Mouse (Mus musculus): ENCODE measurements around the gene Olfr777. TPM values are rescaled to one million over a fixed set of nuclear protein-coding genes. Genes with fewer than 3 reads are reported as not detected.

The Olfr777 gene
- polyA plus RNA-seq, 1 experiment from 2014 or later = not detected

Other genes starting within 250 kb of the Olfr777 start
- gene Olfr764-ps1, start 231.6 kb downstream of the Olfr777 start, polyA plus RNA-seq (2014; fragmentation: Nextera tagmentation; extraction: Ambion mirVana) = not detected in 2 replicates
- gene Olfr765, start 221.5 kb downstream of the Olfr777 start, polyA plus RNA-seq (2014; fragmentation: Nextera tagmentation; extraction: Ambion mirVana) = not detected in 2 replicates
- gene Olfr766-ps1, start 202.5 kb downstream of the Olfr777 start, polyA plus RNA-seq (2014; fragmentation: Nextera tagmentation; extraction: Ambion mirVana) = not detected in 2 replicates
- gene Olfr767, start 188.6 kb downstream of the Olfr777 start, polyA plus RNA-seq (2014; fragmentation: Nextera tagmentation; extraction: Ambion mirVana) = not detected in 2 replicates
- not detected in 2 replicates for gene Olfr768, start 172.1 kb downstream of the Olfr777 start, polyA plus RNA-seq (2014; fragmentation: Nextera tagmentation; extraction: Ambion mirVana)
- gene Olfr769, start 153.6 kb downstream of the Olfr777 start, polyA plus RNA-seq (2014; fragmentation: Nextera tagmentation; extraction: Ambion mirVana) = 0.04 and 0.12 TPM in 2 replicates
- gene Olfr770, start 132.5 kb downstream of the Olfr777 start, polyA plus RNA-seq (2014; fragmentation: Nextera tagmentation; extraction: Ambion mirVana) = not detected in 2 replicates
- not detected in 2 replicates for gene Olfr771, start 106.7 kb downstream of the Olfr777 start, polyA plus RNA-seq (2014; fragmentation: Nextera tagmentation; extraction: Ambion mirVana)
- not detected in 2 replicates for gene Olfr772, start 93.6 kb downstream of the Olfr777 start, polyA plus RNA-seq (2014; fragmentation: Nextera tagmentation; extraction: Ambion mirVana)
- not detected in 2 replicates for gene Olfr773, start 84.1 kb downstream of the Olfr777 start, polyA plus RNA-seq (2014; fragmentation: Nextera tagmentation; extraction: Ambion mirVana)
- gene Olfr774, start 35.3 kb downstream of the Olfr777 start, polyA plus RNA-seq (2014; fragmentation: Nextera tagmentation; extraction: Ambion mirVana) = not detected in 2 replicates
- not detected in 2 replicates for gene Olfr775, start 23.1 kb downstream of the Olfr777 start, polyA plus RNA-seq (2014; fragmentation: Nextera tagmentation; extraction: Ambion mirVana)
- 0.08 TPM in 1 of 2 replicates, not detected in the other for gene Olfr776, start 12.4 kb downstream of the Olfr777 start, polyA plus RNA-seq (2014; fragmentation: Nextera tagmentation; extraction: Ambion mirVana)
- gene Olfr780, start 46.6 kb upstream of the Olfr777 start, polyA plus RNA-seq (2014; fragmentation: Nextera tagmentation; extraction: Ambion mirVana) = not detected in 2 replicates
- gene Olfr781, start 57.4 kb upstream of the Olfr777 start, polyA plus RNA-seq (2014; fragmentation: Nextera tagmentation; extraction: Ambion mirVana) = not detected in 2 replicates
- not detected in 2 replicates for gene Olfr782, start 77.4 kb upstream of the Olfr777 start, polyA plus RNA-seq (2014; fragmentation: Nextera tagmentation; extraction: Ambion mirVana)
- gene Olfr784, start 112.6 kb upstream of the Olfr777 start, polyA plus RNA-seq (2014; fragmentation: Nextera tagmentation; extraction: Ambion mirVana) = 0.14 TPM in 1 of 2 replicates, not detected in the other
- not detected in 2 replicates for gene Olfr785, start 133.9 kb upstream of the Olfr777 start, polyA plus RNA-seq (2014; fragmentation: Nextera tagmentation; extraction: Ambion mirVana)
- not detected in 2 replicates for gene Olfr786, start 155.8 kb upstream of the Olfr777 start, polyA plus RNA-seq (2014; fragmentation: Nextera tagmentation; extraction: Ambion mirVana)
- gene Olfr787, start 190.4 kb upstream of the Olfr777 start, polyA plus RNA-seq (2014; fragmentation: Nextera tagmentation; extraction: Ambion mirVana) = not detected in 2 replicates
- gene Olfr788, start 199.5 kb upstream of the Olfr777 start, polyA plus RNA-seq (2014; fragmentation: Nextera tagmentation; extraction: Ambion mirVana) = not detected in 2 replicates
- not detected in 2 replicates for gene Olfr789, start 213.3 kb upstream of the Olfr777 start, polyA plus RNA-seq (2014; fragmentation: Nextera tagmentation; extraction: Ambion mirVana)
- not detected in 2 replicates for gene Olfr790, start 227.0 kb upstream of the Olfr777 start, polyA plus RNA-seq (2014; fragmentation: Nextera tagmentation; extraction: Ambion mirVana)